Mouse (Mus musculus) forebrain, embryonic 15.5 days (tissue): ENCODE measurements around the gene Smok2b. TPM values are rescaled to one million over a fixed set of nuclear protein-coding genes. Genes with fewer than 3 reads are reported as not detected.

Source experiments
- polyA plus RNA-seq: library from polyadenylated mRNA; unstranded; fragments of >200 nt; fragmentation: Nextera tagmentation; extraction: Ambion mirVana; gene quantifications from 2 replicates; pipeline ENCODE4 v1.2.1, GENCODE M21; 2015

The Smok2b gene
- polyA plus RNA-seq, 1 experiment from 2014 or later, result not detected

Other genes starting within 250 kb of the Smok2b start
- gene Wtap, start 236.1 kb upstream of the Smok2b start, polyA plus RNA-seq, result 157 and 161 TPM in 2 replicates
- gene Sod2, start 223.4 kb upstream of the Smok2b start, polyA plus RNA-seq, result 113 and 121 TPM in 2 replicates
- 0.32 TPM in 1 of 2 replicates, not detected in the other for gene Gpr31b, start 178.0 kb upstream of the Smok2b start, polyA plus RNA-seq
- 0.08 TPM in 1 of 2 replicates, not detected in the other for gene Tcp10b, start 169.2 kb upstream of the Smok2b start, polyA plus RNA-seq
- gene Unc93a, start 98.4 kb upstream of the Smok2b start, polyA plus RNA-seq, result 0.06 TPM in 1 of 2 replicates, not detected in the other
- not detected in 2 replicates for gene Smok2a, start 9.1 kb upstream of the Smok2b start, polyA plus RNA-seq
- gene Tcp10c, start 124.3 kb downstream of the Smok2b start, polyA plus RNA-seq, result not detected in 2 replicates